Mouse (Mus musculus): ENCODE data around the gene Rfng.

GRCm38 (mm10) chr11:120783426-120784063 lies 462 bp downstream of the Rfng start:
- TF ChIP-seq CTCF (IDR thresholded peaks at IDR 0.05; ENCODE audit: borderline replicate concordance, control insufficient read depth, extremely low read depth, insufficient read depth, low read length, poor library complexity) (no peak), POLR2A (IDR thresholded peaks at IDR 0.05; ENCODE audit: control insufficient read depth, extremely low read depth, insufficient read depth, low read length, poor library complexity) (no peak)
